Mouse (Mus musculus) lung, postnatal 10 days (tissue): ENCODE data around the gene Ccdc190.

Experiments used
- DNase-seq: peaks from one replicate; pipeline ENCODE4 v3.0.0; 2021

Ccdc190 gene

DNA sequence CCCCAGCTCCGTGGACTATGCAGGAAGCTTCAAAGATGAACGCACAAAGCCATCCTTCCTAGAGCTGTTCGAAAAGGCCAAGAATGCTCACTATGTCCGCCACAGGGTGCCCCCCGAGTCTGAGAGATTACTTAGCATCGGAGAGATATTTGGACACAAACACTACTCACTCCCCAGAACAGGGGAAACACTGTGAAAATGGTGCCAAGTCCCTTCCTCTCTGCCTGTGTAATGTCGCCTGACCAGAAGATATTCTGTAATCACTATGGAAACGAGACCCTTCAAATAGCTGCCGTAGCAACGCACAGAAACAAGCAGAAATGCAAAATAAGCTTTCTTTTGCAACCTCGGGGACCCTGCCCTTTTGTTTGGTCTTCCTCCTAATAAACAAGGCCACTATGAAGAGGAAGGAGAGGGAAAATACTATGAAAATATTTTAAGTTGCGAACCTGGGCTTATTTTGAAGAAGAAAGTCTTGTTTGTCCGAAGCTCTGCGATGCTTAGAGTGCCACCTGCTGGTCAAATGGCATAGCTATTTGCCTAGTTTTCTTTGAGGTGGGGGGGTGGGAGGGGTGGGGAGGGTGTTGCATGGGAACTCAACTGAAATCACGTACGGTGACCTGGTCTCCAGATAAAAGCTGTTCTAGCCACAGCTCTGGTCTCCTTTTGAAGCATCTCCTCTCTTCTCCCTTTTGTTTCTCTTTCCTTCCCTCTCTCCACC, 5.7 kb downstream of the Ccdc190 start:
- peak; percentile 72 for DNase-seq

DNA sequence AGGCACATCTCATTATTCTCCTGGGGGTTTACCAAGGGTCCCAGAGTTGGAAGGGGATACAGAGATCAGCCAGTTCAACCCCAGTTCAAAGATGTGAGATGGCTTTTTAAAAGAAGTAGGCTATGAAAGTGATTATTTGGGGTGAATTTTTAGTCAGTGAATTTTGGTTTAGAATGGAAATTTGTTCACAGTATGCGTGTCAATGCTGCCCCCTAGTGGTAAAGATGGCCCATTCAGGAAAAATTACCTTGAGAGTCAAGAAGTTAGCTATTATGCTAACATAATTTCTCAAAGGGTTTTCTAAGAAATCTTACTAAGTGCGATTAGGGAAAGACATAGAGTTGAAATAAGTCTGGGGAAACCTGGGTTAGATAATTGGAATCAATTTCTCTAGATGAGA, 10.9 kb downstream of the Ccdc190 start:
- DNase-seq = peak; percentile 64

DNA sequence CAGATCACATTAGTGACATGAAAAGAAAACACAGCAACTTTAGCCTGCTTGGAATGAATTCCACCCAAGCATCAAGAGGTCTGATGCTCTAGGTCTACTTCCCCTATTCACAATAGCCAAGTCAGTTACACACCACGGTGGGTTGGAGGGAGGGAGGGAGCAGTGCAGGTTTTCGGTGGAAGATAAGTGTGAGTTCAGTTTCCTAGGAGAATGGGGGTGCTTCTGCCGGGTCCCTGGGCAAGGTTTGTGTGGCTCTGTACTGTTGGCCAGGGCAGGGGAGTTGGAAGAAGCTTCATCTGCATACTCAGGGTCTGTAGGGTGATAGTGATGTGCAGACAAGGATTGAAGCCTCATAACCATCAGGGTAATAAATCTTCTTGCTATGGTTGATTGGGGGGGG, 17.6 kb downstream of the Ccdc190 start:
- no peak for DNase-seq

DNA sequence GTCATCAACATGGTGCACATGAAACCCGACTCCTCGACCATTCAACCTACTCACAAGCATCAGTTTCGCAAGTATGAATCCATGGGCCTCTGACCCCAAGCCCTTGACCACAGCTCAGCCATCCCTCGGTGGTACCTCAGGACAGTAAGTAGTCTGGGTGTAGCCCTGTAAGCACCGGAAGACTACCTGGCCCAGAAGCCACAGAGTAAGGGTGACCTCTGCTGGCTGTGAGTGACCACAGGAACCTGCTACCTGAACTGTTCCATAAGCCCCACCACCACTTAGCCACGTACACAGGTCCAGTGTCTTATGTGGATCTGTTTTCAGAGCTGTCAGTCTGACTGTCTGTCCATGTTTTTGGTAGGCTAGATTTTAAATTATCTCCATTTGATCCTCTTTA, 19.2 kb downstream of the Ccdc190 start:
- no peak for DNase-seq

DNA sequence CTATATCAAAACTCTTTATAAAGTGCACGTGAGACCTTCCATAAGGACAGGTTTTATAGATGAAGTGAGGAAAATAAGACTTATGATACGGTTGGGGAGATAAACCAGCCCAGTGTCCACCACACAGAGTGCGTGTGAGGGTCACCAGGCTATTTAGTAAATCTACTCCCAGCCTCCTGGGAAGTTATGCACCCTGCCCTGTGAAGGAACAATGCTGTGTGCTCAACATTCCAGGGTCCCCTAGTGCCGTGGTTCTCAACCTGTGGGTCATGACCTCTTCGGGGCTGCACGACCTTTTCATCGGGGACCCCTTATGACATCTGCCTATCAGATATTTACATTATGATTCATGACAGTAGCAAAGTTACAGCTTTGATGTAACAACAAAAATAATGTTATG, 19.8 kb downstream of the Ccdc190 start:
- DNase-seq = no peak

DNA sequence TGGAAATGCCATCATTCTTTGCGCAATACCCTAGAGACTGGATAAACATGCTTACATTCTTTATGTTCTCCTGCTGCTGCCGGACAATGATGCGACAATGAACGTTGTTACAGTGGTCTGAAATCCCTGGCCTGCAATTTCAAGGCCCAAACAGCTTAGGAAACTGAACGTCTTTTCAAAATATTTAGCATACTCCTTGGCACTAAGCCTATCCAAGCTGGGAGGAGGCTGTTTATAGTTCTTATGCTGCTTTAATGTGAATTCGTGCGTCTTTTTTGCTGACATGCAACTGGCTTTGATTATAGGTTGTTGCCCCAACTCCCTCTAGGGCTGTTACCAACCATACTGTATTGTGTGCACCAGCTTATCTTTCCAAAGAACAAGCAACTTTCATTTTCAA, 20.4 kb downstream of the Ccdc190 start:
- DNase-seq = no peak

DNA sequence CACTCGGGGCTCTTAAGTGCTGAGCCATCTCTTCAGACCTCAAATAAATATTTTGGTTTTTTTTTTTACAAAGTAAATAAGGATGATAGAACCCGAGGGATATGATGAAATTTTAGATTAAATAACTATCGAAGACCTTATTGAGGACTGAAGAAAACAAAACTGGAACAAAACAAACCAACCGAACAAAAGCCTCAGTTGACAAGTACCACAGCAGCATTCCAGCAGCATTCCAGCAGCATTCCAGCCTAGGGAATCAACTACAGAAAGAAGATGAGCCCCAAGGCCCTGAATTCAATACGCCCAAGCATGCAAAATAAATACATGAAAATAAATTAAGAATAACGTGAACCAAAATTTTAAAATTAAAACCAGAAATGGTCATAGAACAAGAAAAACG, 21.5 kb downstream of the Ccdc190 start:
- DNase-seq = no peak

DNA sequence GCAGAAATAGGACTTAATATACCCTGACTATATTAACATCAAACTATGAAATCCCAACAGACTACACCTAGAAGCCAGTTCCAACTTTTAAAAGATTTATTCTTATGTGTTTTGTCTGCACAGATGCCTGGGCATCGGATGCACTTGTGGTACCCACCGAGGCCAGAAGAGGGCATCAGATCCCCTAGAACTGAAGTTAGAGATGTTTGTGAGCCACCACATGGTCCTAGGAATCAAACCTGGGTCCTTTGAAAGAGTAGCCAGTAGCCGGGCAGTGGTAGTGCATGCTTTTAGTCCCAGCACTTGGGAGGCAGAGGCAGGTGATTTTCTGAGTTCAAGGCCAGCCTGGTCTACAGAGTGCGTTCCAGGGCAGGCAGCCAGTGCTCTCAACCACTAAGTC, 22.2 kb downstream of the Ccdc190 start:
- peak; percentile 16 for DNase-seq

DNA sequence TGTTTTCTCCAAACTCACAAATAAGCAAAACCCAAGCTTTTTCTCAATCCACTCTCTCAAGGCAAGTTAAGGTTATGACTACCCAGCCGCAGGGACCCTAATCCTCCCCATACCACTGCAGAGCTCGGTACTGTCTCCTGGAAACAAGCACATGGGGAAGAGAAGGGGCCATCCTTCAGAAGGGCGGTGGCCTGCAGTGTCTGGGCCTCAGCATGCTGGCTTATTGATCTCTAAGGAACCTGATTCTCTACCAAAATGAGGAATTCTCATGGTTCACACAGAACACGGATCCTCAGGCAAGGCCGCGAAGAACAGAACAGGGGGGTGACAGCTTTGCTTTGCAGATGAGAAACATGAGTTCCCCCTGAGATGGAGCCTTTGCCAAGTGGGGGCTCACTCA, 23.1 kb downstream of the Ccdc190 start:
- no peak for DNase-seq

DNA sequence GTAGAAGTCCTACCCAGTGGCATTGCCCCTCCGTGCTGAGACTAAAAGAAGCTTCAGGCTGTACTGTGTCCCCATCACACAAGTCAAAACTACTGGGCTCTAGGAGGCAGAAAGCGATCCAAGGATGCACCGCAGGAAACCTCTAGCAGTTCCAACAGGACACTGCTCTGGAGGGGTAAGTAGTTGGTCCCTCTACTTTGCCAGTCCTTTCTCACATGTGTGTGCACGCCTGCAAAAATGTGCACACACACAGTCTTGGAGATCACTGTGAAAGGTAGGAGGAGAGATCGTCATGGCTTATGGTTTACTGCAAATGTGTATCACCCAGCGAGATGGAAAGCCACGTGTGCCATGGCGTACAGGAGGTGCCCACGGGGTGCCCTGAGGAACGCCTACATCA, 24.2 kb downstream of the Ccdc190 start:
- no peak for DNase-seq

DNA sequence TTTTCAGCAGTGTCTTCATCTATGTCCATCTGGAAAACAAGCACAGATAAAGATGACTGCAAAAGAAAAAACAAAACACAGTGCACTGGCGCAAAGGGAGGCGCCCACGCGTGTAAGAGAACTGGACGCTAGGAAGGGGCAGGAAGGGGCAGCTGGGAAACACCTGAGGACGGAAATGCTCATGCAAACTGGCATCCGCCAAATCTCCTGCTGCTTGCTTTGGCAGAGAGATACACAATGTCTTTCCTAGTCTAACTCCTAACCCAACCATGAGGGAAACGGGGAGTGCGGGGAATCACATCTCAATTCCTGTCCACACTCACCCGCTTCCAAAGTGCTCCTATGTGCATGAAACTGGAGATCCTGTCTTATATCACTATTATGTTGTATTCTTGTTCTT, 24.7 kb downstream of the Ccdc190 start:
- DNase-seq = no peak

DNA sequence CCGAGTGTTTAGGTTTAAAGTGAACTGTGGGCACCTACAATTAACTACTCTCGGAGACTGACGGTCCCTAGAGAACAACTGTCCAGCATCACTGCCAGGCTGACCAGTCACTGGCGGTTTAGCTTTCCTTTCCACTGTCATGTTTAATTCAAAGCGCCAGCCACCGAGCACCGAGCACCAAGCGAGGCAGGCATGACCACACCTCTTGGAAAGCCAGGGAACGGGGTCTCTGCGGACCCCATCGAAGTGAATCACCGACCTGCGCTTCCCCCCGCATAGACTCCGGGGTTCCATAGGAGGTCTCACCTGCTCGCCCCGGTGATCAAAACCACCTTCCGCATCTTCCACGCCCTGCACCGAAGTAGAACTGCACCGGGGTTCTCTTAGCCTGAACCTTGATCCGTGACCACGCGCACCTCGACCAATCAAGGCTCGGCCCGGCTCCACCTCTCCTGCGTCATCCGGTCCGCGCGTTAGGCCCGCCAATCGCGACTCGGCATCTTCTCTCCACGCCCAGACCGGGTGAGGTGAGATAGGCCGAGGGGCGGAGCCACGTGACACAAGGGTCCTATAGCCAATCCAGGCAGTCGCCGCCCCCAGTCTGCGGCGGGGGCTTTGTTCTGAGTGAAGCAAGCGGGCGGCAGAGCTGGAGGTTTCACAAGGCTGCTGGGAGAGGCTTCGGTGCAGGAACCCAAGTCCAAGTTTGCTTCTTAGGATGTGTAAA, 40.5 kb downstream of the Ccdc190 start, which contains the start of gene Hsd17b7:
Gene Hsd17b7 (minus strand): TSS at position 450 of the 724 bp plus-strand sequence.
- DNase-seq = peak; percentile 99

DNA sequence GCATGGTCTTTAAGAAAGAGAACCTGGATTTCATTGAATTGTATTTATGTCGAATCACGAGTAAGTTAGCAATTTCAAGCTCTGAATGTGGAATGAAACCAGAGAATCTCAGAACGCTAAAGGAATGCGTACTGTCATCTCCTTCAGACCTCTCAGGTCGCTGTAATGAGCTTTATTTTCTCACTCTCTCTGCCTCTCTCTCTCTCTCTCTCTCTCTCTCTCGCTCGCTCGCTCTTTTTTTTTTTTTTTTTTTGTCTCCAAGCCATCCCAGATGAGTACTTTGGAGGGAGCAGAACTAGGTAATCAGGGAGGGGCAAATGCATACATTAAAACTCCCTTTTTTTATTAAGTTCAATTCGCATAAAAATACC, 41.1 kb downstream of the Ccdc190 start:
- no peak for DNase-seq

DNA sequence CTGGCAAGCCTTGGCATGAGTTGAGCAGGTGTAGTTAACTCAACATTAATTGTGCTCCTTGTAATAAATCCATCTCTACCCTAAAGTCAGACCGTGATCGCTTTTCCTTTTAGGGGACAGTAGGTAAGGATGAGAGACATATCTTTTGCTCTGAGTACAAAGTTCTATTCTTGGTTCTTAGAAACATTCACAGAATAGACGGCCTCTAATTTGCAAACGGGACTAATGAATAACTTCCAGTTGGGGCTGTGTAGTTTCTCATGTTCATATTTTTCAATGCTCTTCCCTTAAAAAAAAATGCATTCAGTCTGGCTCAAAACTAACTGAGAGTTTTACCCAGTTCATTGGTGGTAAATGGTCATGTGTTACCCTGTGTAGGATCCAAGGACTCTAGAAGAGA, 42.5 kb downstream of the Ccdc190 start:
- DNase-seq = no peak

DNA sequence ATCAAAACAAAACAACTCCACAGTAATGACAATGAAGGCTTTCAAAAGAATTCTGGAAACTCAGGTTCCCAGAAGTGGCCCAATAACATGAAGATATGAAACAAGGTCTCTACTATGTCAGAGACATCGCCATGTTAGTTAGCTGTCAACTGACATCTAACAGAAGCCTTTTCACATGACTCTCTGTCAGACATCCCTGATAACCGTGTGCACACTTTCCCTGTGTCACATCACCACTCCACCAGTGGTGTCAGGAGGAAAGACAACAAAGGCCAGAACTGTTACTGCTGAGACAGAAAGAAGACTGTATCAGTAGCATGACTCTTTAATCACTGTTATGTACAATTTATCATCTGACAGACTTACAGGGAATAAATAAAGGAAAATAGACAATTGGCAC, 43.5 kb downstream of the Ccdc190 start:
- no peak for DNase-seq

DNA sequence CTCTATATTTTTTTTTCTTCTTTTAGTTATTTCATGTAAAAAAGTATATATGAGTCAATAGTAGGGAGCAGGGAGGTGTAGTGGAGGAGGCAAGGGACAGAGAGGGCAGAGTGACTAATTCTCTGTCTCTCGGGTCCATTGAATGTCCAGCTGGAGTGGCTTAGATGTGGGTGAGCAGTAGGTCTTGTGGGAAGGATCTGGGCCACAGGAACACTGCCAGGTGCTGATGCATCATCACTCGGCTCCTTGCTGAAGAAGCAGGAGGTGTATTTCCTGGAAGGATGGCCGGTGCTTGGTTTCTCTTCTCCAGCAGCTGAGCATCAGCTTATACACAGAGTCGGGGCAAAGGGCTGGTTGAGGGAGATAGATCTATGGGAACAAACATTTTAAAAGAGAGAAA, 49.2 kb downstream of the Ccdc190 start:
- DNase-seq = no peak
